Mouse (Mus musculus) gastrocnemius, adult 18-20 months (tissue): ENCODE data around the gene Tbc1d10b. TPM values are rescaled to one million over a fixed set of nuclear protein-coding genes. Genes with fewer than 3 reads are reported as not detected.
A peak's percentile ranks its signal among the peaks of the same experiment; 100 is the strongest.
"Not testable (repeated sequence)": the region's sequence is repeated elsewhere in the genome, so short reads cannot be mapped to it uniquely, and the experiment has no call there.

ENCODE experiments used
- DNase-seq: peaks from one replicate; pipeline ENCODE4 v3.0.0; 2021; ENCODE audit warnings: low spot score
- total RNA-seq, 2 experiments: library from RNA; stranded (reverse); gene quantifications; 2 replicates each; pipeline ENCODE4 v1.2.3; 2021

Tbc1d10b gene
- total RNA-seq, 2 experiments from 2014 or later: 26.4 to 29.5 TPM

GRCm38 (mm10) chr7:127207374-127208294 is 634 bp downstream of the Tbc1d10b start:
- no peak for DNase-seq

GRCm38 (mm10) chr7:127206606-127207005 is 1.7 kb downstream of the Tbc1d10b start:
- no peak for DNase-seq

- DNase-seq: no peak
These were observed 11.8 kb downstream of the Tbc1d10b start for GRCm38 (mm10) chr7:127196484-127196883.

GRCm38 (mm10) chr7:127195544-127196295 is 12.5 kb downstream of the Tbc1d10b start, which contains the start of gene Cd2bp2:
TSS of gene Cd2bp2 (minus strand) at chr7:127196050.
- DNase-seq: peak; percentile 97

GRCm38 (mm10) chr7:127194633-127195029 is 13.6 kb downstream of the Tbc1d10b start:
- no peak for DNase-seq

GRCm38 (mm10) chr7:127194011-127194632 is 14.1 kb downstream of the Tbc1d10b start:
- DNase-seq: no peak

GRCm38 (mm10) chr7:127192989-127193388 is 15.3 kb downstream of the Tbc1d10b start:
- DNase-seq: no peak

GRCm38 (mm10) chr7:127190672-127191071 is 17.6 kb downstream of the Tbc1d10b start:
- no peak for DNase-seq

- DNase-seq: no peak
These were observed 19.7 kb downstream of the Tbc1d10b start for GRCm38 (mm10) chr7:127188305-127189276.

GRCm38 (mm10) chr7:127187351-127187750 is 20.9 kb downstream of the Tbc1d10b start:
- DNase-seq: no peak

- DNase-seq: no peak
These were observed 22.7 kb downstream of the Tbc1d10b start for GRCm38 (mm10) chr7:127185601-127186000.

GRCm38 (mm10) chr7:127184720-127185119 is 23.5 kb downstream of the Tbc1d10b start:
- DNase-seq: no peak

GRCm38 (mm10) chr7:127183828-127184227 is 24.4 kb downstream of the Tbc1d10b start:
- no peak for DNase-seq

GRCm38 (mm10) chr7:127183345-127183744 is 24.9 kb downstream of the Tbc1d10b start:
- DNase-seq: no peak

- not testable (repeated sequence) for DNase-seq
These were observed 26.5 kb downstream of the Tbc1d10b start for GRCm38 (mm10) chr7:127181724-127182123.

- no peak for DNase-seq
These were observed 27.5 kb downstream of the Tbc1d10b start for GRCm38 (mm10) chr7:127180783-127181182.

GRCm38 (mm10) chr7:127176937-127177336 is 31.3 kb downstream of the Tbc1d10b start:
- DNase-seq: no peak

GRCm38 (mm10) chr7:127166501-127166900 is 41.8 kb downstream of the Tbc1d10b start:
- DNase-seq: no peak

GRCm38 (mm10) chr7:127165607-127166493 is 42.4 kb downstream of the Tbc1d10b start:
- DNase-seq: no peak

GRCm38 (mm10) chr7:127164002-127164401 is 44.3 kb downstream of the Tbc1d10b start:
- DNase-seq: no peak
